Mouse (Mus musculus): Measurements from ENCODE around the gene Atp11b. TPM values are rescaled to one million over a fixed set of nuclear protein-coding genes. Genes with fewer than 3 reads are reported as not detected.

The Atp11b gene
- polyA plus RNA-seq, 1 experiment from 2014 or later, result 36.2 TPM

GRCm38 (mm10) chr3:35893156-35893555 lies 139.2 kb downstream of the Atp11b start:
- no peaks in the 10 kb centered on the region for H3K27me3 ChIP-seq (ENCODE audit: insufficient read depth, low read length)
- no peak overlapping the region for H3K4me3 ChIP-seq (ENCODE audit: low read depth, low read length)
- no peak overlapping the region for H3K4me2 ChIP-seq
- no peak overlapping the region for H3K27ac ChIP-seq (ENCODE audit: low read depth)
- no peaks in the 10 kb centered on the region for H3K4me1 ChIP-seq (ENCODE audit: insufficient read depth)
- no peak for ATAC-seq (ENCODE audit: insufficient read depth)
- H3K9ac ChIP-seq, result no peak overlapping the region
- no peaks in the 10 kb centered on the region for H3K9me3 ChIP-seq (ENCODE audit: low read depth, low read length)
- 76% methylated on average over 5 of the region's 5 CpGs for WGBS
- no peak for DNase-seq
- TF ChIP-seq CTCF (IDR thresholded peaks at IDR 0.05; ENCODE audit: low read depth), result no peak
- peaks cover 25% of the 10 kb centered on the region; the same call in 1 of the 2 replicates for H3K36me3 ChIP-seq (ENCODE audit: insufficient read depth)

GRCm38 (mm10) chr3:35897900-35898299 lies 144.0 kb downstream of the Atp11b start:
- H3K36me3 ChIP-seq (ENCODE audit: insufficient read depth), result peaks cover 36% of the 10 kb centered on the region
- no peak for ATAC-seq (ENCODE audit: insufficient read depth)
- WGBS, result 96% methylated on average over 2 of the region's 2 CpGs
- TF ChIP-seq CTCF (IDR thresholded peaks at IDR 0.05; ENCODE audit: low read depth), result no peak
- H3K9me3 ChIP-seq (ENCODE audit: low read depth, low read length), result no peaks in the 10 kb centered on the region
- no peak overlapping the region for H3K4me2 ChIP-seq
- H3K4me1 ChIP-seq (ENCODE audit: insufficient read depth), result no peaks in the 10 kb centered on the region
- H3K9ac ChIP-seq, result no peak overlapping the region
- H3K4me3 ChIP-seq (ENCODE audit: low read depth, low read length), result no peak overlapping the region
- DNase-seq, result no peak
- no peak overlapping the region for H3K27ac ChIP-seq (ENCODE audit: low read depth)
- H3K27me3 ChIP-seq (ENCODE audit: insufficient read depth, low read length), result no peaks in the 10 kb centered on the region

- DNase-seq, result no peak
Measured at GRCm38 (mm10) chr3:35899109-35899508, 145.2 kb downstream of the Atp11b start.

GRCm38 (mm10) chr3:35900555-35901204 lies 146.8 kb downstream of the Atp11b start:
- ATAC-seq (ENCODE audit: insufficient read depth) (no peak), DNase-seq (no peak)
- WGBS, result 89% methylated on average over 5 of the region's 5 CpGs
- Histone ChIP-seq H3K9me3 (ENCODE audit: low read depth, low read length) (no peaks in the 10 kb centered on the region), H3K27ac (ENCODE audit: low read depth) (no peak overlapping the region), H3K36me3 (ENCODE audit: insufficient read depth) (peaks cover 44% of the 10 kb centered on the region), H3K27me3 (ENCODE audit: insufficient read depth, low read length) (no peaks in the 10 kb centered on the region), H3K4me2 (no peak overlapping the region), H3K4me3 (ENCODE audit: low read depth, low read length) (no peak overlapping the region), H3K4me1 (ENCODE audit: insufficient read depth) (no peaks in the 10 kb centered on the region), H3K9ac (no peak overlapping the region)
- TF ChIP-seq CTCF (IDR thresholded peaks at IDR 0.05; ENCODE audit: low read depth), result no peak

More at GRCm38 (mm10) chr3:35899109-35899508, 145.2 kb downstream of the Atp11b start:
- no peaks in the 10 kb centered on the region for H3K27me3 ChIP-seq (ENCODE audit: insufficient read depth, low read length)
- WGBS, result 94% methylated on average over 3 of the region's 3 CpGs
- ATAC-seq (ENCODE audit: insufficient read depth), result no peak
- H3K36me3 ChIP-seq (ENCODE audit: insufficient read depth), result peaks cover 40% of the 10 kb centered on the region
- H3K4me3 ChIP-seq (ENCODE audit: low read depth, low read length), result no peak overlapping the region
- no peaks in the 10 kb centered on the region for H3K9me3 ChIP-seq (ENCODE audit: low read depth, low read length)
- no peaks in the 10 kb centered on the region for H3K4me1 ChIP-seq (ENCODE audit: insufficient read depth)
- no peak overlapping the region for H3K9ac ChIP-seq
- H3K27ac ChIP-seq (ENCODE audit: low read depth), result no peak overlapping the region
- no peak overlapping the region for H3K4me2 ChIP-seq
- no peak for TF ChIP-seq CTCF (IDR thresholded peaks at IDR 0.05; ENCODE audit: low read depth)

Other genes with a start within 250 kb of the Atp11b start
- 97.7 and 102 TPM in 2 replicates for gene Dcun1d1, start 183.3 kb downstream of the Atp11b start, polyA plus RNA-seq (2014; fragmentation: Nextera tagmentation; extraction: Ambion mirVana)
- 31.7 and 33.1 TPM in 2 replicates for gene Mccc1, start 246.6 kb downstream of the Atp11b start, polyA plus RNA-seq (2014; fragmentation: Nextera tagmentation; extraction: Ambion mirVana)